Mouse (Mus musculus) intestine, postnatal 0 days (tissue): ENCODE measurements around the gene Dnah11. TPM values are rescaled to one million over a fixed set of nuclear protein-coding genes. Genes with fewer than 3 reads are reported as not detected.
A peak's percentile ranks its signal among the peaks of the same experiment; 100 is the strongest.

Experiments
- ATAC-seq: fragments of 200-750 bp; cut with Nextera tagmentation; 2 replicates; pipeline ENCODE4 v1.8.0; 2017; ENCODE audit warnings: mild to moderate bottlenecking, moderate TSS enrichment, moderate library complexity
- H3K27ac ChIP-seq: fragments of 300-500 bp; sonication (generic); 2 replicates; pipeline ENCODE4 v1.5.1; 2014; ENCODE audit warnings: mild to moderate bottlenecking, low read depth, low read length, moderate library complexity
- H3K27me3 ChIP-seq: fragments of 300-500 bp; sonication (generic); replicated peaks from 2 replicates; pipeline ENCODE4 v1.6.1; 2014; ENCODE audit warnings: low read length, mixed read lengths; ENCODE audit not compliant: control insufficient read depth, insufficient read depth
- H3K36me3 ChIP-seq: fragments of 300-500 bp; sonication (generic); 2 replicates; pipeline ENCODE4 v1.6.1; 2014; ENCODE audit warnings: mild to moderate bottlenecking, moderate library complexity; ENCODE audit not compliant: control insufficient read depth, insufficient read depth
- H3K4me1 ChIP-seq: fragments of 300-500 bp; sonication (generic); replicated peaks from 2 replicates; pipeline ENCODE4 v1.6.1; 2014; ENCODE audit warnings: antibody characterized with exemption, low read length, mixed read lengths; ENCODE audit not compliant: control insufficient read depth, insufficient read depth
- H3K4me2 ChIP-seq: fragments of 300-500 bp; sonication (generic); replicated peaks from 2 replicates; pipeline ENCODE4 v1.6.1; 2014; ENCODE audit warnings: low read depth, mild to moderate bottlenecking, moderate library complexity
- H3K4me3 ChIP-seq: fragments of 300-500 bp; sonication (generic); 2 replicates; pipeline ENCODE4 v1.5.1; 2014; ENCODE audit warnings: low read depth, low read length
- H3K9ac ChIP-seq: fragments of 300-500 bp; sonication (generic); 2 replicates; pipeline ENCODE4 v1.6.1; 2014; ENCODE audit warnings: mild to moderate bottlenecking, low read depth, low read length
- H3K9me3 ChIP-seq: fragments of 300-500 bp; sonication (generic); 2 replicates; pipeline ENCODE4 v1.6.1; 2016; ENCODE audit warnings: mixed run types; ENCODE audit not compliant: control insufficient read depth
- CTCF ChIP-seq: sonication (generic); IDR thresholded peaks from 2 replicates; pipeline ENCODE4 v1.5.1; 2016; ENCODE audit warnings: low read depth, mild to moderate bottlenecking, control low read depth, antibody characterized with exemption, moderate library complexity
- WGBS: fragments of 180-500 bp; shearing (Covaris S2); extraction: QIAGEN DNeasy Blood & Tissue Kit; methylation state at CpG from one replicate; pipeline ENCODE4 v1.1.7; 2014; 5-methylcytosine and 5-hydroxymethylcytosine counted together
- polyA plus RNA-seq: library from polyadenylated mRNA; unstranded; fragments of >200 nt; fragmentation: Nextera tagmentation; extraction: Ambion mirVana; gene quantifications from 2 replicates; pipeline ENCODE4 v1.2.1, GENCODE M21; 2015

Gene Dnah11
- 0.01 and 0.08 TPM in 2 replicates for polyA plus RNA-seq

GRCm38 (mm10) chr12:118198386-118199093, at the start of gene Dnah11:
TSS of gene Dnah11 (minus strand) at chr12:118199043.
- Histone ChIP-seq H3K4me3 (peak within 1 kb of the TSS; percentile 57), H3K27ac (no peak within 1 kb of the TSS), H3K27me3 (peaks cover 6% of the 10 kb centered on the region; the same call in 1 of the 2 replicates), H3K9me3 (no peaks in the 10 kb centered on the region), H3K4me1 (0 out of 2 replicates have a peak, but pooled peaks cover 3% of the 10 kb centered on the region), H3K9ac (peak within 1 kb of the TSS; percentile 27; the same call in 1 of the 2 replicates), H3K36me3 (no peaks in the 10 kb centered on the region), H3K4me2 (peak within 1 kb of the TSS; percentile 96)
- under 1% methylated on average over 47 of the region's 47 CpGs for WGBS
- no peak for TF ChIP-seq CTCF
- peak; percentile 99 for ATAC-seq

DNA sequence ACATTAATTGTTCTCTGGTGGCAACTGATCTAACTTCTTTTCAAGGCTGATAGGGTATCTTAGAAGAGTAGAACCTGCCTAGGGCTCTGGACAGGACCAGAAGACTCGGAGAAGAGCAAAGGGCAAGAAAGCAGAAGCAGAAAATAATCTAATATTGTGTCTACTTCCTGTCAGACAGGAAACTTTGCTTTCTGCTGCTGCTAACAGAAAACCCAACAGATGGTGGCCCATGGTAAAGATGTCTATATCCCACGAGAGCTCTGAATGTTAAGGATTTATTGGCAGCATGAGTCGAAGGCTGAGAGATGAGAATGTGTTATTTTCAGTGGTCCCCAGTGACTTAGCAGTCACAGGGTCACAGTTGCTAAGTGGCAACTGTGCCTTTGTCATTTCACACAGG, 22.3 kb upstream of the Dnah11 start:
- Histone ChIP-seq H3K27ac (no peak overlapping the region), H3K4me1 (no peaks in the 10 kb centered on the region), H3K36me3 (no peaks in the 10 kb centered on the region)

DNA sequence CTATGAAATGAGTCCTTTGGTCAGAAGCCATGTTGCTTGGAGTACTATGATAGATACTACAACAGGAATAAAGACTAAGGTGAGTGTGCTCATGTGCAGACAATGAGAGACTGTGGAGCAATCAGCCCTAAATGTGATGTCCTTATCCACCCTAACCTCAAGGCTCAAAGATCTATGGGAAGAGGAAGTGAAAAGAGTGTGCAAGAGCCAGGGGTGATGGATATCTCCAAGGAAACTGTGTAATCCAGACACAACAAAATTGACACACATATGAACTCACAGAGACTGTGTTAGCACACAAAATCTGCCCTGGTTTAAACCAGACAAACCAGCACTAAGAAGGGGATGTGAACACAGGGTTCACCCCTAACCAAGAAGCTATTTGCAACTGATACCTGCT, 21.2 kb upstream of the Dnah11 start:
- no peak for TF ChIP-seq CTCF
- H3K4me1 ChIP-seq, result no peaks in the 10 kb centered on the region
- H3K4me2 ChIP-seq, result no peak overlapping the region
- H3K36me3 ChIP-seq, result no peaks in the 10 kb centered on the region
- no peak overlapping the region for H3K9ac ChIP-seq
- H3K27me3 ChIP-seq, result no peaks in the 10 kb centered on the region
- no peak for ATAC-seq
- H3K27ac ChIP-seq, result no peak overlapping the region
- H3K9me3 ChIP-seq, result no peaks in the 10 kb centered on the region
- no peak overlapping the region for H3K4me3 ChIP-seq

More for the DNA sequence above, 22.3 kb upstream of the Dnah11 start:
- 57% methylated on average over 3 of the region's 3 CpGs for WGBS
- Histone ChIP-seq H3K9ac (no peak overlapping the region), H3K27me3 (no peaks in the 10 kb centered on the region), H3K4me2 (no peak overlapping the region), H3K9me3 (no peaks in the 10 kb centered on the region), H3K4me3 (no peak overlapping the region)
- ATAC-seq, result no peak
- TF ChIP-seq CTCF, result no peak

GRCm38 (mm10) chr12:118212163-118212562, 13.3 kb upstream of the Dnah11 start:
- Histone ChIP-seq H3K27ac (no peak overlapping the region), H3K4me3 (no peak overlapping the region), H3K36me3 (no peaks in the 10 kb centered on the region), H3K9me3 (no peaks in the 10 kb centered on the region), H3K4me2 (no peak overlapping the region), H3K9ac (no peak overlapping the region), H3K27me3 (no peaks in the 10 kb centered on the region), H3K4me1 (no peaks in the 10 kb centered on the region)
- WGBS, result 66% methylated on average over 2 of the region's 2 CpGs
- no peak for TF ChIP-seq CTCF
- ATAC-seq, result no peak

DNA sequence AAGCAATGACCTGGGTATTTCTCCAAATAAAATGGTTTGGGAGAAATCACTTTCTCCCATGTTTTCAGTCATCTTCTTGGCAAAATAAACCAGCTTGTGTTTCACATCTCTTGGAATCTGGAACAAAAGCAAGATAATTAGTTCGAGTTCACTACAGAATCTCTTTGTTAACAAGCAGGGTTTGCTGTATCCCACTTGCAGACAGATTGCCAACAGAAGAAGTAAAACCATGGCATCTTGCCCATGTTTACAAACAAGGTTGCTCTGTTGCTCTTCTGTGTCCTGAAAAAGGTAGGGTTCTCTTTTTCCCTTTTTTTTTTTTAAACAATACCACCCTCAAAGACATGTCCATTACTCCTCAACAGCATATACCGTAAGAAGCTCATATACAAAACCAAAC, 2.3 kb downstream of the Dnah11 start:
- no peak for TF ChIP-seq CTCF
- peaks cover 6% of the 10 kb centered on the region; the same call in 1 of the 2 replicates for H3K27me3 ChIP-seq
- 75% methylated on average over 2 of the region's 2 CpGs for WGBS

GRCm38 (mm10) chr12:118189535-118189934, 9.3 kb downstream of the Dnah11 start:
- Histone ChIP-seq H3K27me3 (no peaks in the 10 kb centered on the region), H3K27ac (no peak overlapping the region), H3K9ac (no peak overlapping the region), H3K4me3 (no peak overlapping the region), H3K9me3 (no peaks in the 10 kb centered on the region), H3K4me2 (no peak overlapping the region), H3K4me1 (peaks cover 12% of the 10 kb centered on the region; the same call in 1 of the 2 replicates), H3K36me3 (no peaks in the 10 kb centered on the region)
- 79% methylated on average over 3 of the region's 3 CpGs for WGBS
- no peak for TF ChIP-seq CTCF
- 0 out of 2 replicates have a peak, but pooled peaks have one; percentile 39 for ATAC-seq

More for the DNA sequence above, 2.3 kb downstream of the Dnah11 start:
- no peak overlapping the region for H3K9ac ChIP-seq
- 0 out of 2 replicates have a peak, but pooled peaks cover 3% of the 10 kb centered on the region for H3K4me1 ChIP-seq
- no peaks in the 10 kb centered on the region for H3K36me3 ChIP-seq
- no peaks in the 10 kb centered on the region for H3K9me3 ChIP-seq
- no peak overlapping the region for H3K27ac ChIP-seq
- H3K4me2 ChIP-seq, result no peak overlapping the region
- no peak for ATAC-seq
- no peak overlapping the region for H3K4me3 ChIP-seq
